Mouse (Mus musculus): ENCODE results near the gene Lrrc23. TPM values are rescaled to one million over a fixed set of nuclear protein-coding genes. Genes with fewer than 3 reads are reported as not detected.

Gene Lrrc23
- polyA plus RNA-seq, 1 experiment from 2014 or later: 0.17 TPM

GRCm38 (mm10) chr6:124741842-124742241, 37.7 kb downstream of the Lrrc23 start:
- H3K9me3 ChIP-seq (ENCODE audit: low read depth, low read length): no peaks in the 10 kb centered on the region
- DNase-seq (no peak), ATAC-seq (ENCODE audit: insufficient read depth) (no peak)
- H3K4me3 ChIP-seq (ENCODE audit: low read depth, low read length): peak overlapping the region; percentile 67
- peaks cover 37% of the 10 kb centered on the region for H3K36me3 ChIP-seq (ENCODE audit: insufficient read depth)
- H3K27me3 ChIP-seq (ENCODE audit: insufficient read depth, low read length): no peaks in the 10 kb centered on the region
- peaks cover 18% of the 10 kb centered on the region; the same call in 1 of the 2 replicates for H3K4me1 ChIP-seq (ENCODE audit: insufficient read depth)
- TF ChIP-seq CTCF (IDR thresholded peaks at IDR 0.05; ENCODE audit: low read depth): no peak
- peak overlapping the region; percentile 6; the same call in 1 of the 2 replicates for H3K9ac ChIP-seq
- WGBS: 62% methylated on average over 3 of the region's 3 CpGs
- H3K27ac ChIP-seq (ENCODE audit: low read depth): peak overlapping the region; percentile 100
- H3K4me2 ChIP-seq: peak overlapping the region; percentile 87

- under 1% methylated on average over 41 of the region's 41 CpGs for WGBS
These were observed 38.4 kb downstream of the Lrrc23 start, which contains the start of gene Grcc10 for GRCm38 (mm10) chr6:124740888-124741761. Grcc10 (minus strand) TSS chr6:124741374.

GRCm38 (mm10) chr6:124740211-124740887, 39.2 kb downstream of the Lrrc23 start:
- under 1% methylated on average over 29 of the region's 29 CpGs for WGBS
- Histone ChIP-seq H3K27me3 (ENCODE audit: insufficient read depth, low read length) (no peaks in the 10 kb centered on the region), H3K27ac (ENCODE audit: low read depth) (peak overlapping the region; percentile 100), H3K4me3 (ENCODE audit: low read depth, low read length) (peak overlapping the region; percentile 67), H3K4me1 (ENCODE audit: insufficient read depth) (peaks cover 11% of the 10 kb centered on the region; the same call in 1 of the 2 replicates), H3K36me3 (ENCODE audit: insufficient read depth) (peaks cover 28% of the 10 kb centered on the region), H3K4me2 (peak overlapping the region; percentile 87), H3K9ac (peak overlapping the region; percentile 83), H3K9me3 (ENCODE audit: low read depth, low read length) (no peaks in the 10 kb centered on the region)
- ATAC-seq (ENCODE audit: insufficient read depth) (peak; percentile 1), DNase-seq (peak; percentile 77)
- peak; percentile 66 for TF ChIP-seq CTCF (IDR thresholded peaks at IDR 0.05; ENCODE audit: low read depth)

More at GRCm38 (mm10) chr6:124740888-124741761, 38.4 kb downstream of the Lrrc23 start, which contains the start of gene Grcc10:
- H3K4me2 ChIP-seq: peak within 1 kb of the TSS; percentile 87
- ATAC-seq (ENCODE audit: insufficient read depth): peak; percentile 85
- H3K9ac ChIP-seq: peak within 1 kb of the TSS; percentile 83
- peaks cover 12% of the 10 kb centered on the region; the same call in 1 of the 2 replicates for H3K4me1 ChIP-seq (ENCODE audit: insufficient read depth)
- H3K27me3 ChIP-seq (ENCODE audit: insufficient read depth, low read length): no peaks in the 10 kb centered on the region
- H3K9me3 ChIP-seq (ENCODE audit: low read depth, low read length): no peaks in the 10 kb centered on the region
- H3K36me3 ChIP-seq (ENCODE audit: insufficient read depth): peaks cover 30% of the 10 kb centered on the region
- H3K4me3 ChIP-seq (ENCODE audit: low read depth, low read length): peak within 1 kb of the TSS; percentile 67
- TF ChIP-seq CTCF (IDR thresholded peaks at IDR 0.05; ENCODE audit: low read depth): no peak
- peak within 1 kb of the TSS; percentile 100 for H3K27ac ChIP-seq (ENCODE audit: low read depth)
- peak; percentile 97 for DNase-seq

- peak overlapping the region; percentile 100 for H3K27ac ChIP-seq (ENCODE audit: low read depth)
- no peaks in the 10 kb centered on the region for H3K9me3 ChIP-seq (ENCODE audit: low read depth, low read length)
- H3K4me1 ChIP-seq (ENCODE audit: insufficient read depth): peaks cover 11% of the 10 kb centered on the region; the same call in 1 of the 2 replicates
- ATAC-seq (ENCODE audit: insufficient read depth): no peak
- TF ChIP-seq CTCF (IDR thresholded peaks at IDR 0.05; ENCODE audit: low read depth): no peak
- no peaks in the 10 kb centered on the region for H3K27me3 ChIP-seq (ENCODE audit: insufficient read depth, low read length)
- WGBS: 80% methylated on average over 10 of the region's 10 CpGs
- DNase-seq: no peak
- H3K4me2 ChIP-seq: peak overlapping the region; percentile 87
- no peak overlapping the region for H3K9ac ChIP-seq
- H3K4me3 ChIP-seq (ENCODE audit: low read depth, low read length): no peak overlapping the region
- H3K36me3 ChIP-seq (ENCODE audit: insufficient read depth): peaks cover 17% of the 10 kb centered on the region
These were observed 40.2 kb downstream of the Lrrc23 start for GRCm38 (mm10) chr6:124739231-124739796.

- Histone ChIP-seq H3K9me3 (ENCODE audit: low read depth, low read length) (no peaks in the 10 kb centered on the region), H3K27ac (ENCODE audit: low read depth) (peak within 1 kb of the TSS; percentile 100; the same call in 1 of the 2 replicates), H3K9ac (no peak within 1 kb of the TSS), H3K4me1 (ENCODE audit: insufficient read depth) (peaks cover 11% of the 10 kb centered on the region; the same call in 1 of the 2 replicates), H3K27me3 (ENCODE audit: insufficient read depth, low read length) (no peaks in the 10 kb centered on the region), H3K36me3 (ENCODE audit: insufficient read depth) (peaks cover 10% of the 10 kb centered on the region), H3K4me2 (peak within 1 kb of the TSS; percentile 87), H3K4me3 (ENCODE audit: low read depth, low read length) (no peak within 1 kb of the TSS)
- peak; percentile 73 for DNase-seq
- 25% methylated on average over 15 of the region's 15 CpGs for WGBS
- ATAC-seq (ENCODE audit: insufficient read depth): peak; percentile 25
- no peak for TF ChIP-seq CTCF (IDR thresholded peaks at IDR 0.05; ENCODE audit: low read depth)
These were observed 41.0 kb downstream of the Lrrc23 start, which contains the start of gene Ptpn6 for GRCm38 (mm10) chr6:124738511-124739023. Ptpn6 (minus strand) TSS chr6:124738714.

GRCm38 (mm10) chr6:124737040-124737439, 42.5 kb downstream of the Lrrc23 start:
- H3K4me1 ChIP-seq (ENCODE audit: insufficient read depth): peaks cover 11% of the 10 kb centered on the region; the same call in 1 of the 2 replicates

More at GRCm38 (mm10) chr6:124737040-124737439, 42.5 kb downstream of the Lrrc23 start:
- WGBS: 77% methylated on average over 11 of the region's 11 CpGs
- no peaks in the 10 kb centered on the region for H3K9me3 ChIP-seq (ENCODE audit: low read depth, low read length)
- no peak overlapping the region for H3K27ac ChIP-seq (ENCODE audit: low read depth)
- H3K4me3 ChIP-seq (ENCODE audit: low read depth, low read length): no peak overlapping the region
- H3K4me2 ChIP-seq: no peak overlapping the region
- no peak for TF ChIP-seq CTCF (IDR thresholded peaks at IDR 0.05; ENCODE audit: low read depth)
- no peaks in the 10 kb centered on the region for H3K27me3 ChIP-seq (ENCODE audit: insufficient read depth, low read length)
- ATAC-seq (ENCODE audit: insufficient read depth): no peak
- no peak for DNase-seq
- H3K36me3 ChIP-seq (ENCODE audit: insufficient read depth): no peaks in the 10 kb centered on the region
- H3K9ac ChIP-seq: no peak overlapping the region

Data from lung, embryonic 14.5 days (tissue).